Mouse (Mus musculus) urinary bladder, postnatal 10 days (tissue): ENCODE results near the gene Atp2b2.

Experiments used
- DNase-seq: peaks from one replicate; pipeline ENCODE4 v3.0.0; 2022; ENCODE audit warnings: low spot score

The Atp2b2 gene

DNA sequence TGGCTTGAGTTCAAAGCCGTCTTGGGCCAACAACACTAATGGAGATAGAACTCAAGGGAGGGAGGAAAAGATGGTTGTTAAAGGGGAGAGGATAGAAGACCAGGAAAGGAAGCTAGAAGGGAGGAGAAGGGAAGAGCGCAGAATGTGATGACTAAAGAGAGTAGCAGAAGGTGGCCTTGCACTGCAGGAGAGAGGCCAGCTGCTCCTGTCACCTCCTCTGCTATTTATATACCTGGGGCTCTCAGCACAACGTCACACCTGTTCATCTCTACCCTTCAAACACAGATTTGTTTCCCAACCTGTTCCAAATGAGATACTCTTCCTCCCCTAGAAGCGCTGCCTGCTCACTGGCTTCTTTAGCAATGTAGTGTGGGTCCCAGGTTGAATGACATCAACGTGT is 101.1 kb downstream of the Atp2b2 start:
- DNase-seq, result no peak

DNA sequence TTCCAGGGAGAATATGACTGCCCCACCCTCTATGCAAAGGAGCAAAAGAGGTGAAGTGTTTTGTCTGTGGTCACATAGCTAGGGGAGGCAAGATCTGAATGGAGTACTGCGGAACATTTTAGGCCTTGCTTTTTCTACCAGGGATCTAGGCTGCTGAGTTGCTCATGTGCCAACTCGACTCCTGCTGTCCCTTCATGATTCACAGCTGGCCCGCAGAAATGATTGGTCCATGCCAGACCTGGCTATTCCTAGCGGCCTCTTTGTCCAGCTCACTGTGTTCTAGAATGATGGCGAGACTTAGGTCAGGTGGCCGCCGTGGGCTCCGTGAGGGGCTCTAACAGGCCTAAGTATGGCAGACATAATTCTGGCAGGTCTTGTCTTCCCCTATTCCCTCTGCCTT is 103.0 kb downstream of the Atp2b2 start:
- DNase-seq, result no peak

DNA sequence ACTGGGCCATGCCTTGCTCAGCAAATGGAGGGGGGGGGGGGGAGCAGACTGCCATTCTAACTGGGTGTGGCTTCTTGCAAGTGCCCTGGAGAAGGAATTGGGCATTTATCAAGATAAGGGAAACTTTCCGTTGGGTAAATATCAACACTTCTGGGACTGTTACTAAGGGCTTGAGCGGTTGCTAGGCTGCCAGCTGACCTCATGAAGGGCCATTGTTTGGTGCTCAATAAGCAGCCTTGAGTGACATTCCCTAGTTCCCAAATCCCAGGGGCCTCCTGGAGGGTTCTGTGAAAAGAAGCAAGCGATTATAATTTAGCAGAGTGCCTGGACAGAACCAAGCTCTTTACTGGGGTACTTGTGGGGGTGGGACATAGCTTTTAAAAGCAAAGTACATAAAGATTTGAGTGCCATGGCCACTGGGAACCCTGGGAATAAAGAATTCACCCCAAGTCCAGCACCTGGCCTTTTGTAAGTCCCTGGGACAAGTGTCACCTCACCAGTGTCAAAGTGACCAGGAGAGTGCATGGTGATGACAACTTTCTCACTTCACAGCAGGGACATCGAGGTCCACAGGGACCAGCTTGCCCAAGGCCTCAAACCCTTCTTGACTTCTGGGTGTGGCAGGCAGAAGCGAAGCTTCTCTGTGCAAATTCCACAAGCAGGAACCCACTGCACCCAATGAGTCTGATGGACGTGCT is 105.5 kb downstream of the Atp2b2 start:
- DNase-seq, result no peak

DNA sequence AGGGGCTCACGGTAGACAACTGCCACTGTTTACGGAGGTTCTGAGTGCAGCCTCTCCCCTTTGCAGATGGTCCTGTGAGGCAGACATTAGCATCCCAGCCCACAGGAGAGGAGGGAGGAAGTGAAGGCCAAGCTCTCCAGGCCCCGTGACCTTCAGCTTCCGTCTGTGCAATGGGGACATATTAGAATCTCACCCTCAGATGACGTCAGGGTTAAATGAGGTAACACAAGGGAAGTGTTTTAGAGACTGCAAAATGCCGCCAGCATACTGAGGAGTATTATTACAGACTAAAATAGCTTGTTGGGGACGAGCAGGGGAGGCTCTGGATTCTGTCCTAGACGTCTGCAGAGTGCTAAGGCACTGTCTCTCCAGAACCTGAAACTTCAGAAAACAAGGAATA is 106.3 kb downstream of the Atp2b2 start:
- no peak for DNase-seq

DNA sequence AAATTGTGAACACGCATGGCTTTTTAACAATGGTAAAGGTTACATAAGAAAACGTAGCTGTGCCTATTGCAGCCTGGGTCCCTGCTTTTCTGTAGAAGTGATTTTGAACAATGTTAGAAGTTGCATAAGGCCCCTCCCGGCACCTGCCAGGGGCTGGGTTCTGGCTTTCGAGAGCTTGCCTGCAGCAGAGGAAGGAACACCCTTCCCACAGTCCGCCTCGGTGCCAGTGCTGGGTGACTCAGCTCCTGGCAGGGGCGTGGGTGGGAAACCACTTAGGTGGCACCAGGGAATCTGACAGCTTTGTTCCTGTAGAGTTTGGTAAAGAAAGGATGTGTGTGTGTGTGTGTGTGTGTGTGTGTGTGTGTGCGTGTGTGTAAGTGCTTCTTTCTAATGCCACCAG is 107.7 kb downstream of the Atp2b2 start:
- no peak for DNase-seq

DNA sequence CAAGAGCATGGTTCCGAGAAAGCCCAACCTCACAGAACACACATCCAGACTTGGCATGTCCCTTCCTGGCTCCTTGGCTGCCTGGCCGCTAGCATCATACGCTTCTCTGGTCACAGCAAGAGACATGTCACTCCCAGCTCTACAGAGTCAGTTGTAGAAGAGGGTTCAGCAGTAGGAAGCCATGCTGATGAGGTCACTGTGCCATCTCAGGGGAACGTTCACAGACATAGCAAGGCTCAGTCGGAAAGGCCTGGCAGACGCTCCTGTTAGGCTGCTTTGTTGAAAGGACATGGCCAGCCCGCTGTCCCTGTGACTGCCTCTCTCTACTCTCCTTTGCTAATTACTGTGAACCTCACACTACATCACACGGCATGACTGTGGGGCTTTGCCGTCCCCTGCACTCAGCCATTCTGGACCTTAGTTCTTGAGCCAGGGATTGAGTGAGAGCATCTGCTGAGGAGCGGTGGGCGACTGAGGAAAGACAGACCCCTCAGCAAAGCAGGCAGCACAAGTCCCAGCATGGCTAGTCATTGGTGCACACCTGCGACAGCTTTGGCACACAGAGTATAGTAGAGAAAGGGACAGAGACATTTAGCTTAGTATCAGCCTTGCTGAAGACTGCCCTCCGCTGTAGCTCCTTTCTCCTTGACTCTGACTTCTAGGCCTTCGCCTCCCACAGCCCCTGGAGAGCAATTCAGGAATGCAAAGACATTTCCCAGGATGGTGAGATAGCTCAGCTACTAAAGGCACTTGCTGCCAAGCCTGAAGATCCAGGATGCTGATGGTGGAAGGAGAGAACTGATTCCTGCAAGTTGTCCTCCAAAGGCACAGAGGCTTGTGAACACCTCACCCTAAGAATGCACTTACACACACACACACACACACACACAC is 108.9 kb downstream of the Atp2b2 start:
- no peak for DNase-seq

DNA sequence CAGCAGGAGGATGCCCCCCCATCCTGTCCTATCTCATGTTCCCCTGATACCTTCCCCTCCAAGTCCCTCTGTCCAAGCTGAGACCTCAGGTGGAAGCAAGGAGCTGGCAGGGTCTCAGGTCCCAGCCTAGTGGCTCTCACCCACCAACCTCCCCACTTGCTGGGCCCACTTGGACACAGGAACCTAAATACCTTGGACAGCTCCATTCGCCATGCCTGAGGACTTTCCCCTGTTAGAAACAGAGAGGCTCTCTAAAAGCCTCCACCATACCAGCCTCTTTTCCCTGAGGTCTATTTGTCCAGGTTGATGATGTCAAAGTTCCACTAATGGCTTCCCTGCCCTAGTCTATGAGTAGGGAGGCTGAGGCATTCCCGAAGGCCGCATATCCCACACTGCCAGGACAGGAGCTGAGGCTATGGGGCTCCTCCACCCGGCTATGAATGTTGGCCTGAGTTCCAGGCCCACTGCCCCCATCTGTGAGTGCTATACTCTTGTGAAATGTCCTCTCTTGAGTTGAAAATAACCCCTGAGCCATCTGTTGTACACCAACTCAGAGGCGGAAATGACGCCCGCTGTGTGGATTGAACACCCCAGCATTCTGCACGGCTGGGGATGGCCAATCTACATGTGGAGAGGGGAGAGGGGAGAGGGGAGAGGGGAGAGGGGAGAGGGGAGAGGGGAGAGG is 113.1 kb downstream of the Atp2b2 start:
- no peak for DNase-seq

DNA sequence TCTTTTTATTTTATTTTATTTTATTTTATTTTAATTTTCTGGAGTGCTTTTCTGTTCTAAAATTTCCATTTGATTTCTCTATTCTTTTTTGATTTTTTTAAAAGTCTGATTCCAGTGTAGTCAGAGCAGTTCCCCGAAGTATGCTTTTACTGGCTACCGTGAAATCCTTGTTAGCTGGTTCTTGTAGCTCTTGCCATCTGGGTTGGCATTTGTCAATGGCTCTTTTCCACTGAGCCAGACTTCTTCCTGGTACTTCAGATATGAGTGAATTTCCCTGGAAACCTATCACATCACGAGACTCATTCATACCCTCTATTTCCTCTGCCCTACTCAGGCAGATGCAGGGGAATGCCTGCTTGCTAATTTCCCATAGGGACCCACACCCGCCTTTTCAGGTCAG is 119.2 kb downstream of the Atp2b2 start:
- DNase-seq, result no peak

DNA sequence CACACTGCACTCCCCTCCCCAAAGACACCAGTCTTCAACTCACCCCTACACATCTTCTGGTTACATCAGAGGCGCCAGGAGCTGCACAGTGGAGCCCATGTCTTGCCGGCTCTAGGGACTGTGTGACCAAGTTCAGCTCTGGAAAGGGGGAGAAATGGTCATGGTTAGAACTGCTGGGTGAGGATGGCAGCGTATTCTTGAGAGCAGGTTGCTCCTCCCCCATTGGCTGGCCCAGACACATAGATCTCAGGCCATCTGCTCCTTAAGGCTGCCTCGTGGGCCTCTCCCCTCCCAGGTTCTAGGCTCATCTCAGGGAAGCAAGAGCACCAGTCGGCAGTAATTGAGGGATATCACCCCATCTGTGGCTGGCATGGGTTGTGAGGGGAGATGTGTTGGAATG is 121.9 kb downstream of the Atp2b2 start:
- no peak for DNase-seq

DNA sequence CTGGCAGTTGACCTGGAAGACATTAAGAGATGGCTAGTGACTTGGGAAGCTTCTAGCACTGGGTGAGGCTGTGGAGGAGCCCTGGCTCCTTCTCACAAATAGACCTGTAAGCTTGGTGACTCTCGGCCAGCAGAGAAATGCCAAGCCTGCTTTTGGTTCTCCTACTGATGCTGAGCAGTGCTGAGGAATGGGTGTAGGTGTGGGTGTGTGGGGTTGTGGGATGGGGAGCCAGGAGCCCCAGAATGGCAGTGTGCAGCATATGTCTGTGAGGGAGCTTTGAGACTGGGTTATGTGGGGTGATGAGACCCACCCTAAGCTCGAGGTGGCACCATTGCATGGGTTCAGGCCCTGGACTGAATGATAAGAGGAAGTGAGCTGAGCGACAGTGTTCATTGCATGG is 129.7 kb downstream of the Atp2b2 start:
- DNase-seq, result no peak

DNA sequence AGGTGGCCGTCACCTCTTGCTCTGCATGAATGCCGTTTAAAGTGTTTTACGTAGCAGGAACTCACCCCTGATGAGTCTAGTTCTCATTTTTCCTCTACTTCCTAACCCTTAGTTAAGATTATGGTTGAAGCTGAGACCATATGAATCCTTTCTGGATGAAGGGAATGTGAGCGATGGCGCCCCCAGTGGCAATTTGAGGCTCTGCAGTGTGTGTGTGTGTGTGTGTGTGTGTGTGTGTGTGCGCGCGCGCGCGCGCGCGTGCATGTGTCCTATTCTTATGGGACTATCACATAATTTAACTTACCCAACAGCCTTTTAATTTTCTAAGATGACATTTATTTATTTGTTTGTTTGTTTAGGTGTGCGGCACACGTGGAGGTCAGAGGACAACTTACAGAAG is 131.3 kb downstream of the Atp2b2 start:
- DNase-seq, result no peak

DNA sequence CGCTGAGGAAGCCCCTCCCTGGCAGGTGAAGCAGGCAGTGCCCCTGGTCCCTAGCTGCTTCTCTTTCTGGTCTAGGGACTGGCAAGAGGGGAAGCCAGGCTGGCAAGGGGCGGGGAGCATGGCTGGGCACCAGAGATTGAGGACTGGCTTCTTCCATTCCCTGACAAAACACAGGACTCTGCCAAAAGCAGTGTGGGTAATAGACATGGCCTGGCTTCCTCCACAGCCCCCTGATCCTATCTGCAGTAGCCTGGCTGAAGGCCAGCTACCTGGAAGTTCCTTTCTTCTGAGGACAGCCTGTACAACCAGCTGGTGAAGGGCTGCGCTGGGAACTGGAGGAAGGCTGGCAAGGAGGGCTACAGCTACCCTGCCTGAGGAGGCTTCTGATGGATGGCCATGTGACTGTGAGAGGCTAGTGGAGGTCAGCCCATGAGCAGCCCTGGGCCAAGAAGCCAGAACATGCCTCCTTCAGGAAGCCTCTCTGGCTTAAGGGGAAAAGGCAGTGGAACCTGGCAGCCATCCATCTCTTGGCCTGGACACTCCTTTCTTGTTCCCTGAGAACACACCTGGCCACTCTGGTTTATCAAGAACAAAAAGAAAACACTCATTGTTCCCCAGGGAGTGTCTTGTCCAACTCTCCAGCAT is 131.9 kb downstream of the Atp2b2 start:
- DNase-seq, result no peak

DNA sequence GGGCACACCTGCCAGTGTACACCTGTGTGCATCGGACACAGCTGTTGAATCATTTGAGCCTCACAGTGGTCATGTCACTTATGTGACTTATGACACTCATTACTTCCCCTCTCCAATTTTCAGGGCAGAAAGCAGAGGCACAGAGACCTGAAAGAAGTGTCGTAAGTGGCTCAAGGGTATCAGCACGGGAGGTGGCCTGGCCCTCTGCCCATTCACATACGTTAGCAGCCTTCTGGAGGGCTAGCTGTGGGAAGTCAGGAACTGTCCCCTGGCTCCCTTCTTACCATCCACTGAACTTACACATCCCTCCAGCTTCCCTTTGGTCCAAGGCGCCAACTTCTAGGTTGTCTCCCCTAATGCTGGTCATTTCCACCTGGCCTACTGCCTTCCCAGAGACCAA is 132.6 kb downstream of the Atp2b2 start:
- no peak for DNase-seq

DNA sequence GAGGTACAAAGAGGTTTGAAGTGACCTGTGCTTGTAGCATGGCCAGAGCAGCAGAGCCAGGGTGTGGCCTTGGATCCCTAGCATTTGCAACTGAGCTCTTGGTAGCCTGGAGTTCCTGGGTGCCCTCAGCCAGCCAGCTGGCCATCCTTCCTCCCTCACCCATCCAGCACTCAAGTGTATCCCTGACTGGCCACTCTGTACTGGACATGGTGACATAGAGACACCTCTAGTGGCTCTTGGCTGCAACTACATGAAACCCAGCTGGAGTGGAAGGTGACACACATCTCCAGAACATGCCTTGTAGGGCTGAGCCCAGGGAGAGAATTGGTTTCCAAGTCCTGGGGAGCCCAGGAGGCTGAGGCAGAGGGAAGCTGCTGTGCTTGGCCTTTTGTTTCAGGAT is 134.3 kb downstream of the Atp2b2 start:
- no peak for DNase-seq

DNA sequence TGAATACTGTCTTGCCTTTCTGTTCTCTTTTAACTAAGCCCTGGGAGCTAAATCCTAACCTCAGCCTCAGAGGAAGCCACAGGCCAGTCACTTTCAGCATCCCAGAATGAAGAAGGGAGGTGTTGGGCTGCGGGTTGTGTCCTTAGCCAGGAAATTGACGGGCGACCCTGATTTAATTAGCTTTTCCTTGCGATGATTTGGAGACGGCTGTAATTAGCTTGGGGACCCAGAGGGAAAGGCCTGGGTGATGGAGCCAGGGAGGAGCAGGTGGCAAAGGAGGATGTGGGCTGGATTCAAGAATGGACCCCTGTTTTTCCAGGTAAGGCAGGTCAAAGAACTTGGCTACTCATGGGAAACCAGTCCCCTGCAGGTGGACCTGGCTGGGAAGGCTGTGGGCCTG is 138.0 kb downstream of the Atp2b2 start:
- DNase-seq, result no peak

DNA sequence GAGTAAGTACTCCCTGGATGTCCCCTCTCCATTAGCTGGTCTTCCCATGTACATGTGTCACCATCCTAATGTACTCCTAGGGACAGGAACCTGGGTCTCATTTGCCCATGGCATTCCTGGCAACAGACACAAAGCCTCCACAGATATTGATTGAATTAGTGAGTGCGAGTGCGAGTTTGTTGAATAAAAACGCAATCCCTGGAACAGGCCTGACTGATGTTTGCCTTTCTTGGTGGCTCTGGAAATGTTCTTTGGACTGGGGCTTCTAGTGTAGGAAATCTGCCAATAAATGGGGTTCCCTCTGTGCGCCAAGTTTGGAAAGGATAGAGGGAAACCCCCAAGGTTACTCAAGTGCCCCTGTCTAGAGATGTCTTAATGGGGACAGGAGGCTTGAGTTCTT is 146.4 kb downstream of the Atp2b2 start:
- no peak for DNase-seq

DNA sequence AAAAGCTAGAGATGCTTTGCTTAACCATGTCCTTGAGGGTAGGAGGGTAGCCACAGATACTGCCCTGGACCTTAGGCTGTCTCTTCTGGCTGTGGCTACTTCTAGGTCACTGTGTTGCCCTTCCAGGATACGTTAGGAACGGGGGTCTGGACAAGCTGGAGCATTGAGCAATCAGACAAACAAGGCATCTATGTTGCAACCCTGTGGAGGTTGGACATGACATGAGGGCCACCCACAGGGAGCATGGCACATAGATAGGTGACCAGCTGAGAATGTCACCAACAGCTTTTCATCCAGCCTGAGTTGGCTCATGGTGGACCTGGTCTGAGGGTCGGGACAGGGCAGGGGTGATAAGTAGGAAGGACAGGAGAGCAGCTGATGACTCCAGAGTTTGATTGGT is 148.4 kb downstream of the Atp2b2 start:
- DNase-seq, result no peak

DNA sequence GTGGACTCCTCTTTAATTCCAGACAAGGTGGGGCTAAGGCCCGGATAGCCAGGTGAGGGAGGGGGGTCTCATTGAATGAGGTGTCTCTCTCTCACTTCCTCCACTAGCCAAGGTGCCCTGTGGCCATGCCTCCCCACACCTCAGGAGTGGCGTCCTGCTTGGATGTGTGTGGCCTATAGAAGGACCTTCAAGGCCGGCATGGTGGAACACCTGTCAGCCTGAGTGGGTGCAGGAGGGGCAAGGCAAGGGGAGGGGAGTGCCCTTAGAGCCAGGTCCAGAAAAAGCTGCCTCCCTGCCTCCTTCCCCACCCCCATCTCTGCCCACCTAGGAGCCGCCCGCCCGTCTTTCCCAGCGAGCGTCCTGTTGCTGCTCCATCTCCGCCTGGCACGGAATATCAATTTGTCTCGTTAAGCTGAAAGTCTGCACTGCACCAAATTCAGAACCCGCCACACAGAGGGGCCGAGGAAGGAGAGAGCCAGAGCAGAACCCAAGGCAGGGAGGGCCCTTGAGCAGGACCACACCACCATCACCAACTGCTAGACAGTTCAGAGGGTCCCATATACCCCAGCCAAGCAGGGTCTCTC is 150.2 kb downstream of the Atp2b2 start:
- DNase-seq, result no peak

DNA sequence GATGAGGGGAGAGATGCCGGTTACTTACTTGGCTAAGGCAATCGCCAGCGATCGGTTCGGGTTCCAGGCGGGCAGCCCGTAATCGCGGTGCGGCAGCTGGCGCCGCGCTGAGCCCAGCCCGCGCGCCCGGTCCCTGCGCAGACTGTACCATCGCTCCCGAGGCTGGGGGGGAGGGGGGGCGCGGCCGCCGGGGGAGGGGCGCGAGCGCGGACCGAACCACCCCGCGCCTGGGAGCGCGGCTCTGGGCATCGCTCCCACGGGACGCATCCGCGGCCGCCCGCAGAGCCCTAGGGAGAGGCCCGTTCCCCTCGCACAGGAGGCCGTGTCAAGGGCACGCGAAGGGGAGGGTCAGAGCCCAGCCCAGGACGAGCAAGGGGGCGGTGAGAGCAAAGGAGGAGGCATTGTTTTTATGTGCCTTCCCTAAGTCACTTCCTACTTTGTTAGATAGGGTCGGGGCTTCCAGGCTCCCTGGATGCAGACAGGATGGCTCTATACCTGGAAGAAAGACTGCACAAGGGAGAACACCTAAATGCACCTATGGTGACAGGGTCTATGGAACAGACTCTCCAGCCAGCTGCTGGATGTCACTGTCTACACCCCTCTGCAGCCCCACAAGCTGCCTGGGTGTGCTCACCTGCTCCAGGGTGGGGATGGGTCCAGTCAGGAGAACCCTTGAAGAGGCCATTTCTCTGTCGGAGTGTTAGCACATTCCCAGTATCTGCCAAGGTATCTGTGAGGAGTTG is 151.0 kb downstream of the Atp2b2 start:
- DNase-seq, result no peak

DNA sequence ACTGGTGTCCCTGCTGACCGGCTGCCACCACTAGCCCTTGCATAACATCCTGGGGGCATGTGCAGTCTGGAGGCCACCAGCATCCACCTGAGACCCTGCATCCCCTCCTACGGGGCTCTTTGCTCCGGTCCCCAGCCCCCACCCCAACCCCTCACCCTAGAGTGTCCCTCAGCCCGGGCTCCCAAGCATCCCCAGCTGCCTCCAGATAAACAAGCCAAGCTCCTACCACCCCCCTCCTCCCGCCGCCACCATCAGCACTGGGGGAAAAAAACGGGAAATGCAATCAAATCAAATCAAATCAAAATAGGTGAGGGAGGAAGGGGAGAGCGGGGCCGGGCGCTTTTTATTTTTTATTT is 151.6 kb downstream of the Atp2b2 start:
- no peak for DNase-seq

DNA sequence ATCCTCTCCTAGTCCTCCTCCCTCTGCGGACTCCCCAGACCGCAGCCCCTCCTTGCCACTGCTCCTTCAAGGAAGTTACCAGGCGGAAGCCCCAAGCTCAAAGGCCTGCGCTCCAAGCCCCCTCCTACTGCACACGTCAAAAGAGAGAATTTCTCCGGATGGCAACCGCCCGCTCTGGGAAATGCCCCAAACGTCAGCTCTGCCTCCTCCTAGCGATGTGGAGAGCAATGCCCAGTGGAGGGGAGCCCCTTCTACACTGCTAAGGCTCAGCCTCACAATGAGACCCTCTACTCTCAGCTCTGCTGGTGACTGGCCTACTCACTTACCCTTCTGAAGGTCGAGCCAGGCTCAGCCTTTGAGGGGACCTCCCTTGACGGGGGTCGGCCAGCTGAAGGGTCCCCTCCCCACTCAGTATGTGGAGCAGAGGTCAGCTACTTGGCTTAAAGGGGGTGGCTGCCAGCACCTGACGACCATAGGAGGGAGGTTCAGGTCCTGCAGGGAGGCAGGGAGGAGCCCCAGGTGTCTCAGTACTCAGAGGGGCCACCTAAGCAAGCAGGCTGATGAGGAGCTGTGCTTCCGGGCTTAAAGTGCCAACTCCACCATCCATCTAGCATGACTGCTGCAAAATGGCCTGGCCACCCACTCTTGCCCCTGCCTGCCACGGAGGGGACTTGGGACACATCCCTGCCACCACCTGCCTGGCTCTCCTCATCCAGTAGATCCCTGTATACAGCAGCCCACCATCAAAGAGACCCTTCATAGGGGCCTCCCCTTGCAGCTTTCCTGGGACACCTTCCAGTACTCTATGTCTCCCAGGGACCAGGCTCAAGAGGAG is 152.2 kb downstream of the Atp2b2 start:
- no peak for DNase-seq
